Mouse (Mus musculus): ENCODE measurements around the gene Gast. TPM values are rescaled to one million over a fixed set of nuclear protein-coding genes. Genes with fewer than 3 reads are reported as not detected.

Gast gene
- total and polyA plus RNA-seq, 3 experiments = not detected

GRCm38 (mm10) chr11:100300293-100300692 is 33.9 kb upstream of the Gast start:
- H3K4me2 ChIP-seq (ENCODE audit: insufficient read depth, low read depth, poor library complexity, severe bottlenecking) = peak overlapping the region; percentile 52; the same call in 1 of the 2 replicates
- no peak for TF ChIP-seq TCF12 (IDR thresholded peaks at IDR 0.05; ENCODE audit: low read depth, low read length)
- TF ChIP-seq IRF4 (IDR thresholded peaks at IDR 0.05; ENCODE audit: low read depth, low read length) = no peak
- no peak for TF ChIP-seq E2F4 (IDR thresholded peaks at IDR 0.05; ENCODE audit: insufficient replicate concordance, low read depth, low read length)
- no peak for TF ChIP-seq POLR2A (IDR thresholded peaks at IDR 0.05; ENCODE audit: low read depth, low read length)
- TF ChIP-seq POLR2AphosphoS2 (IDR thresholded peaks at IDR 0.05; ENCODE audit: low read depth, low read length) = no peak
- TF ChIP-seq CTCF (conservative IDR thresholded peaks at IDR 0.05 in 1 of 2, IDR thresholded peaks at IDR 0.05 in 1 of 2; ENCODE audit: low read depth in 2 of 2, low read length in 2 of 2) = peak; percentile 93 to 100
- no peak for TF ChIP-seq ZNF384 (IDR thresholded peaks at IDR 0.05; ENCODE audit: low read depth, low read length)
- TF ChIP-seq MAZ (IDR thresholded peaks at IDR 0.05; ENCODE audit: low read depth, low read length) = no peak
- peak; percentile 47 for TF ChIP-seq RAD21 (IDR thresholded peaks at IDR 0.05; ENCODE audit: low read depth, low read length)
- TF ChIP-seq SMC3 (IDR thresholded peaks at IDR 0.05; ENCODE audit: low read depth, low read length) = peak; percentile 31
- TF ChIP-seq MYC (IDR thresholded peaks at IDR 0.05; ENCODE audit: low read depth, low read length) = peak; percentile 53; the same call in 1 of the 2 replicates
- no peak for TF ChIP-seq EP300 (IDR thresholded peaks at IDR 0.05; ENCODE audit: low read length)
- no peak for TF ChIP-seq CHD1 (IDR thresholded peaks at IDR 0.05; ENCODE audit: low read depth, low read length)
- TF ChIP-seq GABPA (IDR thresholded peaks at IDR 0.05; ENCODE audit: insufficient replicate concordance, low read depth, low read length) = no peak
- no peak for TF ChIP-seq ZMIZ1 (IDR thresholded peaks at IDR 0.05; ENCODE audit: low read depth, low read length)
- no peak for TF ChIP-seq PAX5 (IDR thresholded peaks at IDR 0.05; ENCODE audit: low read length)
- peak; percentile 71 for DNase-seq (ENCODE audit: extremely low read depth)

GRCm38 (mm10) chr11:100301292-100301691 is 32.9 kb upstream of the Gast start:
- dilution Hi-C loops (cut with MboI; ENCODE audit: extremely low pct_ligation_motif_present, extremely low pct_unique_long_range_greater_than_20kb, low sequenced_read_pairs) = no loop called here

More at GRCm38 (mm10) chr11:100300293-100300692, 33.9 kb upstream of the Gast start:
- 0 out of 4 replicates have a peak, but pooled peaks cover 1 to 2% of the 10 kb centered on the region in 2 experiments for H3K4me1 ChIP-seq (ENCODE audit: control insufficient read depth in 1 of 2, insufficient read depth in 2 of 2)
- no peak overlapping the region for H3K27ac ChIP-seq (ENCODE audit: insufficient read depth, low read depth)
- in situ Hi-C loops (cut with MboI; ENCODE audit: low pct_ligation_motif_present, low pct_unique_long_range_greater_than_20kb, low sequenced_read_pairs) = no loop called here
- dilution Hi-C loops (cut with MboI; ENCODE audit: extremely low pct_ligation_motif_present, extremely low pct_unique_long_range_greater_than_20kb, low sequenced_read_pairs) = no loop called here
- H3K27me3 ChIP-seq (replicated peaks) = peaks cover 67% of the 10 kb centered on the region
- no peak overlapping the region for H3K4me3 ChIP-seq (replicated peaks in 1 of 3; ENCODE audit: low read depth in 2 of 3, low read length in 2 of 3, poor library complexity in 1 of 3)
- no peaks in the 10 kb centered on the region for H3K36me3 ChIP-seq (replicated peaks in 1 of 2; ENCODE audit: control insufficient read depth in 1 of 2, insufficient read depth in 1 of 2, low read length in 1 of 2)
- H3K79me2 ChIP-seq (replicated peaks; ENCODE audit: control insufficient read depth, extremely low read depth, insufficient read depth, poor library complexity, severe bottlenecking) = no peaks in the 10 kb centered on the region
- no peak overlapping the region for H3K9ac ChIP-seq (ENCODE audit: insufficient read depth, low read depth)
- H3K9me3 ChIP-seq (replicated peaks; ENCODE audit: low read length) = peaks cover 3% of the 10 kb centered on the region

More at GRCm38 (mm10) chr11:100301292-100301691, 32.9 kb upstream of the Gast start:
- Histone ChIP-seq H3K4me2 (ENCODE audit: insufficient read depth, low read depth, poor library complexity, severe bottlenecking) (no peak overlapping the region), H3K79me2 (replicated peaks; ENCODE audit: control insufficient read depth, extremely low read depth, insufficient read depth, poor library complexity, severe bottlenecking) (no peaks in the 10 kb centered on the region), H3K9me3 (replicated peaks; ENCODE audit: low read length) (peaks cover 3% of the 10 kb centered on the region), H3K4me1 (ENCODE audit: control insufficient read depth in 1 of 2, insufficient read depth in 2 of 2) (0 out of 4 replicates have a peak, but pooled peaks cover 2 to 5% of the 10 kb centered on the region in 2 experiments), H3K4me3 (replicated peaks in 1 of 3; ENCODE audit: low read depth in 2 of 3, low read length in 2 of 3, poor library complexity in 1 of 3) (no peak overlapping the region), H3K27me3 (replicated peaks) (peaks cover 65% of the 10 kb centered on the region), H3K36me3 (replicated peaks in 1 of 2; ENCODE audit: control insufficient read depth in 1 of 2, insufficient read depth in 1 of 2, low read length in 1 of 2) (no peaks in the 10 kb centered on the region), H3K9ac (ENCODE audit: insufficient read depth, low read depth) (no peak overlapping the region), H3K27ac (ENCODE audit: insufficient read depth, low read depth) (no peak overlapping the region)
- DNase-seq (ENCODE audit: extremely low read depth) = no peak
- no peak for TF ChIP-seq UBTF (IDR thresholded peaks at IDR 0.05; ENCODE audit: low read depth, low read length)
- TF ChIP-seq GABPA (IDR thresholded peaks at IDR 0.05; ENCODE audit: insufficient replicate concordance, low read depth, low read length) = no peak
- no peak for TF ChIP-seq USF2 (conservative IDR thresholded peaks at IDR 0.05; ENCODE audit: low read depth, low read length)
- TF ChIP-seq ZKSCAN1 (IDR thresholded peaks at IDR 0.05; ENCODE audit: borderline replicate concordance, low read depth, low read length) = no peak
- no peak for TF ChIP-seq MXI1 (IDR thresholded peaks at IDR 0.05; ENCODE audit: low read depth, low read length)
- TF ChIP-seq POLR2A (IDR thresholded peaks at IDR 0.05; ENCODE audit: low read depth, low read length) = no peak
- no peak for TF ChIP-seq HCFC1 (IDR thresholded peaks at IDR 0.05; ENCODE audit: low read depth, low read length)
- no peak for TF ChIP-seq CTCF (conservative IDR thresholded peaks at IDR 0.05 in 1 of 2, IDR thresholded peaks at IDR 0.05 in 1 of 2; ENCODE audit: low read depth in 2 of 2, low read length in 2 of 2)
- TF ChIP-seq BHLHE40 (IDR thresholded peaks at IDR 0.05; ENCODE audit: low read depth, low read length) = no peak
- TF ChIP-seq TCF12 (IDR thresholded peaks at IDR 0.05; ENCODE audit: low read depth, low read length) = no peak
- no peak for TF ChIP-seq E2F4 (IDR thresholded peaks at IDR 0.05; ENCODE audit: insufficient replicate concordance, low read depth, low read length)
- TF ChIP-seq USF1 (IDR thresholded peaks at IDR 0.05; ENCODE audit: low read depth, low read length) = no peak
- TF ChIP-seq JUND (conservative IDR thresholded peaks at IDR 0.05; ENCODE audit: low read depth, low read length) = no peak
- in situ Hi-C loops (cut with MboI; ENCODE audit: low pct_ligation_motif_present, low pct_unique_long_range_greater_than_20kb, low sequenced_read_pairs) = no loop called here

All from CH12.LX (cell line).